Mouse (Mus musculus) left cerebral cortex, adult 8-10 months (tissue): Measurements from ENCODE around the gene Aqr. TPM values are rescaled to one million over a fixed set of nuclear protein-coding genes. Genes with fewer than 3 reads are reported as not detected.
A peak's percentile ranks its signal among the peaks of the same experiment; 100 is the strongest.
"Not testable (repeated sequence)": the region's sequence is repeated elsewhere in the genome, so short reads cannot be mapped to it uniquely, and the experiment has no call there.

Source experiments
- DNase-seq, 2 experiments: peaks; one replicate each; pipeline ENCODE4 v3.0.0; 2022; ENCODE audit warnings: low spot score in 2 of 2
- total RNA-seq, 4 experiments: library from RNA; stranded (reverse); gene quantifications; 2 replicates each; pipeline ENCODE4 v1.2.4; 2022

Aqr gene
- 10 to 100 TPM; 30.2 to 36.4 (median 31.8) TPM for total RNA-seq

GRCm38 (mm10) chr2:114186924-114187323 is at the start of gene Aqr:
Aqr (minus strand) TSS chr2:114187024.
- not testable (repeated sequence) for DNase-seq

- no peak for DNase-seq
Observed at GRCm38 (mm10) chr2:114236566-114236965, 49.7 kb upstream of the Aqr start.

GRCm38 (mm10) chr2:114235584-114235983 is 48.8 kb upstream of the Aqr start:
- no peak for DNase-seq

- DNase-seq, result no peak
Observed at GRCm38 (mm10) chr2:114231248-114231647, 44.4 kb upstream of the Aqr start.

GRCm38 (mm10) chr2:114228672-114229071 is 41.8 kb upstream of the Aqr start:
- no peak for DNase-seq

- DNase-seq, result no peak
Observed at GRCm38 (mm10) chr2:114205036-114205435, 18.2 kb upstream of the Aqr start.

GRCm38 (mm10) chr2:114201574-114201973 is 14.8 kb upstream of the Aqr start:
- DNase-seq, result no peak

GRCm38 (mm10) chr2:114200932-114201559 is 14.2 kb upstream of the Aqr start, which contains the start of gene Zfp770:
Zfp770 (minus strand) TSS chr2:114201469.
- DNase-seq, result peak; percentile 69 to 83

- no peak for DNase-seq
Observed at GRCm38 (mm10) chr2:114196421-114196820, 9.6 kb upstream of the Aqr start.

GRCm38 (mm10) chr2:114177802-114178733 is 8.8 kb downstream of the Aqr start:
- DNase-seq, result no peak

- DNase-seq, result peak; percentile 64 to 88
Observed at GRCm38 (mm10) chr2:114174651-114175484, 12.0 kb downstream of the Aqr start.

GRCm38 (mm10) chr2:114173248-114173647 is 13.6 kb downstream of the Aqr start:
- DNase-seq, result no peak

GRCm38 (mm10) chr2:114167837-114168236 is 19.0 kb downstream of the Aqr start:
- no peak for DNase-seq

- DNase-seq, result no peak
Observed at GRCm38 (mm10) chr2:114161978-114162377, 24.8 kb downstream of the Aqr start.

- DNase-seq, result no peak
Observed at GRCm38 (mm10) chr2:114157345-114157744, 29.5 kb downstream of the Aqr start.

- DNase-seq, result no peak
Observed at GRCm38 (mm10) chr2:114156639-114157038, 30.2 kb downstream of the Aqr start.

- DNase-seq, result no peak
Observed at GRCm38 (mm10) chr2:114153247-114153646, 33.6 kb downstream of the Aqr start.

- no peak for DNase-seq
Observed at GRCm38 (mm10) chr2:114146864-114147458, 39.9 kb downstream of the Aqr start.

GRCm38 (mm10) chr2:114145315-114145801 is 41.5 kb downstream of the Aqr start:
- DNase-seq, result no peak

- DNase-seq, result no peak
Observed at GRCm38 (mm10) chr2:114144915-114145314, 41.9 kb downstream of the Aqr start.

- no peak for DNase-seq
Observed at GRCm38 (mm10) chr2:114143842-114144241, 43.0 kb downstream of the Aqr start.
